Mouse (Mus musculus) intestine, embryonic 14.5 days (tissue): ENCODE measurements around the gene Amotl2. TPM values are rescaled to one million over a fixed set of nuclear protein-coding genes. Genes with fewer than 3 reads are reported as not detected.

ENCODE experiments used
- ATAC-seq: fragments of 200-750 bp; cut with Nextera tagmentation; replicated peaks from 2 replicates; pipeline ENCODE4 v1.8.0; 2017; ENCODE audit warnings: low read depth, moderate number of reproducible peaks, moderate TSS enrichment, moderate library complexity; ENCODE audit not compliant: low FRiP score, low TSS enrichment
- DNase-seq: peaks from one replicate; pipeline ENCODE4 v3.0.0-alpha.2; 2018; ENCODE audit warnings: low spot score
- H3K27ac ChIP-seq: fragments of 300-500 bp; sonication (generic); 2 replicates; pipeline ENCODE4 v1.5.1; 2014; ENCODE audit warnings: low read depth, mild to moderate bottlenecking, control low read depth
- H3K27me3 ChIP-seq: fragments of 300-500 bp; sonication (generic); replicated peaks from 2 replicates; pipeline ENCODE4 v1.6.1; 2014; ENCODE audit warnings: low read length, control low read depth; ENCODE audit not compliant: control insufficient read depth, insufficient read depth
- H3K36me3 ChIP-seq: fragments of 300-500 bp; sonication (generic); 2 replicates; pipeline ENCODE4 v1.6.1; 2014; ENCODE audit warnings: low read length, control low read depth; ENCODE audit not compliant: control insufficient read depth, insufficient read depth
- H3K4me1 ChIP-seq: fragments of 300-500 bp; sonication (generic); replicated peaks from 2 replicates; pipeline ENCODE4 v1.6.1; 2014; ENCODE audit warnings: low read length, control low read depth, mixed read lengths; ENCODE audit not compliant: control insufficient read depth, insufficient read depth
- H3K4me2 ChIP-seq: fragments of 300-500 bp; sonication (generic); 2 replicates; pipeline ENCODE4 v1.6.1; 2014; ENCODE audit warnings: low read length
- H3K4me3 ChIP-seq: fragments of 300-500 bp; sonication (generic); 2 replicates; pipeline ENCODE4 v1.5.1; 2014; ENCODE audit warnings: low read depth, low read length, control low read depth, mixed read lengths
- H3K9ac ChIP-seq: fragments of 300-500 bp; sonication (generic); 2 replicates; pipeline ENCODE4 v1.6.1; 2014; ENCODE audit warnings: mild to moderate bottlenecking, low read length
- H3K9me3 ChIP-seq: fragments of 300-500 bp; sonication (generic); 2 replicates; pipeline ENCODE4 v1.6.1; 2016; ENCODE audit warnings: low read length, control low read depth; ENCODE audit not compliant: control insufficient read depth
- WGBS: fragments of 180-500 bp; shearing (Covaris S2); extraction: QIAGEN DNeasy Blood & Tissue Kit; methylation state at CpG from one replicate; pipeline ENCODE4 v1.1.7; 2014; 5-methylcytosine and 5-hydroxymethylcytosine counted together
- polyA plus RNA-seq: library from polyadenylated mRNA; unstranded; fragments of >200 nt; fragmentation: Nextera tagmentation; extraction: Ambion mirVana; gene quantifications from 2 replicates; pipeline ENCODE4 v1.2.1, GENCODE M21; 2014

Amotl2 gene
- polyA plus RNA-seq, 1 experiment from 2014 or later = 33.6 TPM

DNA sequence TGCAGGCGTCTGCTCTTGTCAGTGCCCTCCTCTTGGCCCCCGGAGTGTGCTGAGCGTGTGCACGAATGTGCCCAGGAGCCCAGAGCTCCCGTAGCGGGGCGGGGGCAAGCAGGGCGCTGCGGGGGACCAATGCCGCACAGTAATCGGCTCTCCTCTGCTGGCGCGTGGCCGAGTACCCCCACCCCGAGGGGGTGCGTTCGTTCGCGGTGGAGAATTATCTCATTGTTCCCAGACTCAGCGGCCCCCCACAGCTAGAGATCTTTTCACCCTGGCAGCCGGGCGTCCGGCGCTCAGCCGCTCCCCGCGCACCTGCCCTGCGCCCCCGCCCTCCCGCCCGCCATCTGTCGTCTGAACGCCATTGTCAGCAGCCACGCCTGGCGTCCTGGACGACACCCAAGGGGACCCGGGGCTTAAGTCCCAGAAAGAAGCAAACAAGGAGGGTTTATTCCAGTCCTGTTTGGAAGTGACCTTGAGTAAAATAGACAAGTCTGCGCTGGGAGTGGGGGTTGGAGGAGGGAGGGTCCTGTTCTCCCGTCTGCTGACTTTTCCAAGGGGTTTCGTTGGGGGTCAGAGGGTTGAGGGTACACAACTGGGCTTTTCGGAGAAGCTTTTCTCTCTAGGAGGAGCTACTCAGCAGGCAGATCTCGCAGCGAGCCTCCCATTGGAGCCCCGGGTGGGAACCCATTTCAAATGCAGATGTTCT is 26.4 kb upstream of the Amotl2 start:
- 2% methylated on average over 43 of the region's 44 CpGs for WGBS
- Histone ChIP-seq H3K9me3 (no peaks in the 10 kb centered on the region), H3K9ac (peak overlapping the region; percentile 52), H3K36me3 (no peaks in the 10 kb centered on the region), H3K4me3 (peak overlapping the region; percentile 50), H3K4me2 (peak overlapping the region; percentile 100), H3K27me3 (0 out of 2 replicates have a peak, but pooled peaks cover 4% of the 10 kb centered on the region), H3K27ac (peak overlapping the region; percentile 51; the same call in 1 of the 2 replicates), H3K4me1 (peaks cover 34% of the 10 kb centered on the region)
- peak; percentile 79 for ATAC-seq
- peak; percentile 82 for DNase-seq

DNA sequence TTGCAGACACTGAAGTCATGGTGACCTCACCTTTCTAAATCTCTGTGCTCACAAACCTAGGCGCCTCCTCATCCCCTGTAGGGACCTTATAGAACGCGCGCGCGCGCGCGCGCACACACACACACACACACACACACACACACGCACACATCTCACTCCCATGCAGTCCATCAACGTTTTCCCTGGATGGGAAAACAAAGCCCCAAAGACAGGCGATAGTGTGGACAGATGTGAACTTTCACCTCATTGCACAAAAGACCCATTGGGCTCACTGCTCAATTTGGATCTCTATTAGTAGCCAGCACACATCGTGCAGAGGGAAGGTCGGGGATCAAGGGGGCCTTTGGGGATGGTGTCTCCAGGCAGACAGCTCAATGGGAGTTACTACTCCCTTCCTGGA is 25.6 kb upstream of the Amotl2 start:
- 13% methylated on average over 15 of the region's 15 CpGs for WGBS
- peak overlapping the region; percentile 50 for H3K4me3 ChIP-seq
- ATAC-seq (peak; percentile 41; the same call in 1 of the 2 replicates), DNase-seq (no peak)
- H3K9me3 ChIP-seq = no peaks in the 10 kb centered on the region
- H3K9ac ChIP-seq = peak overlapping the region; percentile 52
- no peak overlapping the region for H3K27ac ChIP-seq
- H3K4me1 ChIP-seq = peaks cover 34% of the 10 kb centered on the region
- H3K27me3 ChIP-seq = 0 out of 2 replicates have a peak, but pooled peaks cover 4% of the 10 kb centered on the region
- peak overlapping the region; percentile 100 for H3K4me2 ChIP-seq
- H3K36me3 ChIP-seq = no peaks in the 10 kb centered on the region

DNA sequence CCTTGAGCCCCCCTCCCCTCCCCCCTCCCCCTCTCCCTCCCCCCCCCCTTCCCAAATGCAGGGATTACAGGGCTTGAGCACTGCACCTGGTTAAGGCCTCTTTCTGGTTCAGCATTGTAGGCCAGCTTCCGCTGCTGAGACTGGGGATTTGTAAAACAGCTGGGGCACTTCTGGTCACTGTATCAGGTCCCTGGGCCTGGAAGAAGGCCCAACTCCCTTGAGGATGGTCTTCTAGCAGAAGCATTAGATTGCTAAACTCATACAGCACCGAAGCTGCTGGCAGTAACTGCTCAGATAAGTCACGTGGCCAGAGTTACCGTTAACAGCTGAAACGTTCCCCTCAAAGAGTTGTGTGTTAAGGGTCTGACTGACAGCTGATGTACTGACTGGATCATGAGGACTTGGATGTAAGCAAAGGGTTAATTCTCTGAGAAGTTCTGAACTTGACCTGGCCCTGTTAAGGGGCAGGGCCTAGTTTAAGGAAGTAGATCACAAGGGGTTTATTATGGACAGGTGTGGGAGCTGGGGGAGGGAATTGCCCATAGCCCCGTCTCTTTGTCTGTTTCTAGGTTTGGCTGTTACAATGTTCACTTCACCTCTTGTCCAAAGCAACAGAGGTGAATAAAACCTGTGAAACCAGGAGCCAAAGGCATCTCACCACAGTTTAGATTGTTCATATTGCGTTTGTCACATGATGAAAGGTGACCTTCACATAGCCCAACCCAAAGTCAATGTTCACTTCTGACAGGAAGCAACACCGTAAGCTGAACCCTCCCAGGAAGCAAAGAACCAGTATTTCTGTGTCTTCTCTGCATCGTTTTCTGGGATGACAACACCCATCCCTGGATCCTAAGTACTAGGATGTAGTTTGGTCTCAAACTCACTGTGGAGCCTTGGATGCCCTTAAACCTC is 23.7 kb upstream of the Amotl2 start:
- WGBS = 47% methylated on average over 9 of the region's 9 CpGs
- DNase-seq (no peak), ATAC-seq (no peak)
- no peaks in the 10 kb centered on the region for H3K9me3 ChIP-seq
- no peaks in the 10 kb centered on the region for H3K36me3 ChIP-seq
- H3K4me2 ChIP-seq = no peak overlapping the region
- H3K4me1 ChIP-seq = peaks cover 34% of the 10 kb centered on the region
- no peak overlapping the region for H3K9ac ChIP-seq
- H3K27me3 ChIP-seq = 0 out of 2 replicates have a peak, but pooled peaks cover 4% of the 10 kb centered on the region
- peak overlapping the region; percentile 3; the same call in 1 of the 2 replicates for H3K27ac ChIP-seq
- no peak overlapping the region for H3K4me3 ChIP-seq

DNA sequence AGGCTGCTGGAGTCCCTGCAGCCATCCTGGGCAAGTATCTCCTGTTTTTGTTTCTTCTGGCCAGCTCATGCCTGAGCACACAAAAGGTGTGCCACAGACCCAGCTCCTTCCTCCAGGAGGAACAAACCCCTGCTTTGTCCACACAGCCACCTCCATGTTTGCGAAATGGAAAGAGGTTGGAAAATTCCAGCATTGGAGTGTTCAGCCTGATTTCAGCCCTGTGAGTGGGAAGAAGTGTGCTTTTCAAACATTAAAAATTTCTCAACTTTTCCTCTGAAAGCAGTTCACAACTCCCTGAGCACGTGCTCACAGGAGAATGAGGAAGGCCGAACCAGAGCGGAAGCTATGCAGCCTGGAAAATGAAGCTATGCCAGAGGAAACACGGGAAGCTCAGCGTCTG is 15.4 kb upstream of the Amotl2 start:
- Histone ChIP-seq H3K4me3 (no peak overlapping the region), H3K4me2 (no peak overlapping the region), H3K27ac (no peak overlapping the region), H3K9ac (no peak overlapping the region), H3K27me3 (no peaks in the 10 kb centered on the region), H3K36me3 (no peaks in the 10 kb centered on the region), H3K9me3 (peaks cover 6% of the 10 kb centered on the region; the same call in 1 of the 2 replicates), H3K4me1 (no peaks in the 10 kb centered on the region)
- no peak for DNase-seq
- ATAC-seq = no peak
- 84% methylated on average over 6 of the region's 6 CpGs for WGBS

DNA sequence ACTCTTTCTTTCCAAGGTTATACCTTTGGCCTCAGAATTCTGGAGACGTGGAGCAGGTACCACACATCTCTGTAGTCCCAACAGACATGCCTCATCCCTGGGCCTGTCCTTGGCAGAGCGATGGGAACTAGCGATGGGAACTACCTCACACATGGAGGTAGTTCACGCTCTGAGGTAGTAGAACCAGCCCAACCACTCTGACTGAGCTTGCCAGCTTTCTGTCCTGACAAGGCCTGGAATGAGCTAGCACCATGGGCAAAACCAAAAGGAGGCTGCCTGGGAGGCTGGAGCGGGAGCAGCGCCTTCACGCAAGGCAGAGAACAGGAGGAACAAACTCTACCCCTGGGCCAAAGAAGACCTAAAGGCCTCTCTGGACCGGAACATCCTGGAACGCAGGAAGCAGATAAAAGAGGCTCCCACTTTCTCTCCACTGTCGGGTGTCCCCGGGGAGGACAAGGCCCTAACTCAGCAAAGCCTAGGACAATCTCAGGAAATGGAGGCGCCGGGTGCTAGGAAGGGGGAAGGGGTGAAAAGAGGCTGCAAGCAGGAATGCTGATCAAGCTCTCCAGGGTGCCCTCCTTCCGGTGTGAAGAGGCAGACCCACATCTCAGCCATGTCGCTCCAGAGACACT is 6.9 kb upstream of the Amotl2 start:
- WGBS = 71% methylated on average over 15 of the region's 15 CpGs
- H3K27ac ChIP-seq = no peak overlapping the region

DNA sequence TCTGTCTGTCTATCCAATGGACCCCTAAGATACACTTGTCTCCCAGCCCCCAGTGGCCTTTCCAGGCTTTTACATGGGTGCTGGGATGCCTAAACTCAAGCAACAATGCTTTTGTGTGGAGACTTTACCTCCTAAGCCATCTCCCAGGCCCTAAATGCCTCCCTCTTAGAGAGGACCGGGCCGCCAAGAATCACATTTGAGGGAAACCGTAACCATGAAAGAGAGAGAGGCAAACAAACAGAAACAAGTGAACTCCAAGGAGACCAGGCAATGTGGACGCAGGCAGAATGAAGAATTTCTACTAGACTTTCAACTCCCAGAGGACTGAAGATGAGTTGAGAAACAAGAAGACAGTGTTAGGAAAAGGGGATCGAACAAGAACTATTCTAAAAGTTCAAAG is 6.0 kb upstream of the Amotl2 start:
- Histone ChIP-seq H3K36me3 (no peaks in the 10 kb centered on the region), H3K9me3 (no peaks in the 10 kb centered on the region), H3K4me2 (no peak overlapping the region), H3K4me1 (peaks cover 8% of the 10 kb centered on the region), H3K27me3 (no peaks in the 10 kb centered on the region), H3K4me3 (no peak overlapping the region), H3K27ac (no peak overlapping the region), H3K9ac (no peak overlapping the region)
- 73% methylated on average over 5 of the region's 5 CpGs for whole genome bisulfite sequencing
- DNase-seq (no peak), ATAC-seq (no peak)

More for the DNA sequence above, 6.9 kb upstream of the Amotl2 start:
- ATAC-seq = no peak
- H3K4me2 ChIP-seq = no peak overlapping the region
- DNase-seq = no peak
- H3K9ac ChIP-seq = no peak overlapping the region
- no peak overlapping the region for H3K4me3 ChIP-seq
- no peaks in the 10 kb centered on the region for H3K9me3 ChIP-seq
- H3K27me3 ChIP-seq = no peaks in the 10 kb centered on the region
- no peaks in the 10 kb centered on the region; the same call in 1 of the 2 replicates for H3K4me1 ChIP-seq
- H3K36me3 ChIP-seq = no peaks in the 10 kb centered on the region

DNA sequence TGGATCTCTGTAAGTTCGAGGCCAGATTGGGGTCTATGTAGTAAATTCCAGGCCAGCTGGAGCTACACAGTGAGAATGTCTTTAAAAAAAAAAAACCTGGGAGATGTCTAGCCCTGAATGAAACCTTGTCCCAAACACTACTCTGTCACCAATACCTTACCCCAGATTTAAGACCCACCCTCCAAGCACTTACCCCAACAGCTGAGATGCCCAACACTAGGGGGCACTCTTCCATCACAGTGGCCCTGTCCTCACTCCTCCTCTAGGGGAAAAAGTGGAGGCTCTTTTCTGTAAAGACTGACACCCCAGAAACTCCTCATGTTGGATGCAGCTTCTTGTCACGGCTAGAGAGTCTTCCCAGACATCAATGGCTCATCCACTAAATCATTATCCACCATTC is 2.7 kb upstream of the Amotl2 start:
- H3K9ac ChIP-seq = no peak overlapping the region
- DNase-seq (no peak), ATAC-seq (no peak)
- no peaks in the 10 kb centered on the region for H3K9me3 ChIP-seq
- H3K36me3 ChIP-seq = no peaks in the 10 kb centered on the region
- no peak overlapping the region for H3K4me2 ChIP-seq
- no peak overlapping the region for H3K27ac ChIP-seq
- H3K27me3 ChIP-seq = no peaks in the 10 kb centered on the region
- WGBS = 68% methylated on average over 2 of the region's 2 CpGs
- no peak overlapping the region for H3K4me3 ChIP-seq
- peaks cover 21% of the 10 kb centered on the region for H3K4me1 ChIP-seq

DNA sequence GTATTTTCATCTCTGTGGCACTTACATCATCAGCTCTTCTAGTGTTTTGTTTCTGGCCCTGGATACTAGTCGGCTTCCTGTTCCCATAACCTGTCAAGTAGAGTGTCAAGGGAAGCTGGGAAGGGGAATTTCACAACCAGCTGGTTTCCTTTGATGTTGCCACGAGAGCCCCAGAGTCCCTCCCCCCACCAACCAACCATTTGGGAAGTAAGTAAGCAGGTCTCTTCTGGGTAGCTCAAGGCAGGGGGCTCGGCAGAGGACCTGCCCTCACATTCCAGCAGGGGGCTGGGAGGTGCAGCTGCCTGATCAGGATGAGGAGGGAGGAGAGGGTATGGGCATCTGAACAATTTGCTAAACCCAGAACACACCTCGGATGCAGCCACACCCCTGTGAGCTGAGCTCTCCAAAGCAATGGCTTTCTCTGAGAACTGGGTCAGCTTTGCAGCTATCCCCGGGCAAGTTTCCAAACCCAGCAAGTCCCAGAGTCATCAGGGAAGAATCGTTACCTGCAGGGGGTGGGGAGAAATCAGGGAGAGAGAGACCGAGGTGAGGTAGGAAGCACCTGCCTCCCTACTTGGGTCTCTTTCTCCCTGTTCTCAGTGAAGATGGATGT is 1.5 kb upstream of the Amotl2 start:
- H3K27ac ChIP-seq = no peak overlapping the region
- no peaks in the 10 kb centered on the region for H3K36me3 ChIP-seq
- DNase-seq (no peak), ATAC-seq (no peak)
- H3K27me3 ChIP-seq = no peaks in the 10 kb centered on the region
- no peak overlapping the region for H3K9ac ChIP-seq
- H3K4me2 ChIP-seq = no peak overlapping the region
- peaks cover 30% of the 10 kb centered on the region for H3K4me1 ChIP-seq
- no peak overlapping the region for H3K4me3 ChIP-seq
- 12% methylated on average over 7 of the region's 7 CpGs for WGBS
- no peaks in the 10 kb centered on the region for H3K9me3 ChIP-seq
